Mouse (Mus musculus): ENCODE measurements around the gene Jmjd1c. TPM values are rescaled to one million over a fixed set of nuclear protein-coding genes. Genes with fewer than 3 reads are reported as not detected.
A peak's percentile ranks its signal among the peaks of the same experiment; 100 is the strongest.

Jmjd1c gene
- total RNA-seq, 2 experiments from 2014 or later: 77.1 to 87.7 TPM

- intact Hi-C loops (cut with DNase I): loop anchor here (2.0 kb wide), 1 partner anchor 46 kb away; no protein-coding TSS in a partner anchor
- peak; percentile 45 to 59 for DNase-seq (ENCODE audit: low spot score in 2 of 2)
These were observed 168.9 kb downstream of the Jmjd1c start for GRCm38 (mm10) chr10:67264852-67265251.

GRCm38 (mm10) chr10:67275916-67276315 is 180.0 kb downstream of the Jmjd1c start:
- no peak for DNase-seq (ENCODE audit: low spot score in 2 of 2)
- intact Hi-C loops (cut with DNase I): no loop called here

GRCm38 (mm10) chr10:67281852-67282251 is 185.9 kb downstream of the Jmjd1c start:
- DNase-seq (ENCODE audit: low spot score in 2 of 2): no peak
- intact Hi-C loops (cut with DNase I): no loop called here

GRCm38 (mm10) chr10:67282531-67282930 is 186.6 kb downstream of the Jmjd1c start:
- intact Hi-C loops (cut with DNase I): no loop called here

GRCm38 (mm10) chr10:67283516-67283915 is 187.6 kb downstream of the Jmjd1c start:
- intact Hi-C loops (cut with DNase I): no loop called here
- no peak for DNase-seq (ENCODE audit: low spot score in 2 of 2)

More at GRCm38 (mm10) chr10:67282531-67282930, 186.6 kb downstream of the Jmjd1c start:
- DNase-seq (ENCODE audit: low spot score in 2 of 2): no peak

GRCm38 (mm10) chr10:67284311-67284710 is 188.4 kb downstream of the Jmjd1c start:
- peak in 1 of 2 experiments; percentile 26 for DNase-seq (ENCODE audit: low spot score in 2 of 2)
- intact Hi-C loops (cut with DNase I): no loop called here

- intact Hi-C loops (cut with DNase I): no loop called here
- no peak for DNase-seq (ENCODE audit: low spot score in 2 of 2)
These were observed 188.8 kb downstream of the Jmjd1c start for GRCm38 (mm10) chr10:67284761-67285175.

- DNase-seq (ENCODE audit: low spot score in 2 of 2): peak; percentile 82 to 83
- intact Hi-C loops (cut with DNase I): no loop called here
These were observed 189.4 kb downstream of the Jmjd1c start, which contains the start of gene Nrbf2 for GRCm38 (mm10) chr10:67285176-67285814. Gene Nrbf2, minus strand, starts transcription at chr10:67285305.

GRCm38 (mm10) chr10:67287877-67288276 is 192.0 kb downstream of the Jmjd1c start:
- peak; percentile 57 to 78 for DNase-seq (ENCODE audit: low spot score in 2 of 2)
- intact Hi-C loops (cut with DNase I): no loop called here

GRCm38 (mm10) chr10:67290622-67291021 is 194.7 kb downstream of the Jmjd1c start:
- no peak for DNase-seq (ENCODE audit: low spot score in 2 of 2)
- intact Hi-C loops (cut with DNase I): no loop called here

- no peak for DNase-seq (ENCODE audit: low spot score in 2 of 2)
- intact Hi-C loops (cut with DNase I): no loop called here
These were observed 195.2 kb downstream of the Jmjd1c start for GRCm38 (mm10) chr10:67291087-67291486.

GRCm38 (mm10) chr10:67295331-67295730 is 199.4 kb downstream of the Jmjd1c start:
- DNase-seq (ENCODE audit: low spot score in 2 of 2): no peak
- intact Hi-C loops (cut with DNase I): no loop called here

GRCm38 (mm10) chr10:67295938-67296466 is 200.1 kb downstream of the Jmjd1c start:
- DNase-seq (ENCODE audit: low spot score in 2 of 2): no peak
- intact Hi-C loops (cut with DNase I): no loop called here

GRCm38 (mm10) chr10:67296482-67297152 is 200.7 kb downstream of the Jmjd1c start:
- intact Hi-C loops (cut with DNase I): no loop called here
- DNase-seq (ENCODE audit: low spot score in 2 of 2): no peak

- intact Hi-C loops (cut with DNase I): no loop called here
- DNase-seq (ENCODE audit: low spot score in 2 of 2): no peak
These were observed 201.4 kb downstream of the Jmjd1c start for GRCm38 (mm10) chr10:67297175-67297855.

- intact Hi-C loops (cut with DNase I): no loop called here
- no peak for DNase-seq (ENCODE audit: low spot score in 2 of 2)
These were observed 202.9 kb downstream of the Jmjd1c start for GRCm38 (mm10) chr10:67298856-67299255.

GRCm38 (mm10) chr10:67299285-67299684 is 203.4 kb downstream of the Jmjd1c start:
- intact Hi-C loops (cut with DNase I): no loop called here
- no peak for DNase-seq (ENCODE audit: low spot score in 2 of 2)

- intact Hi-C loops (cut with DNase I): no loop called here
- DNase-seq (ENCODE audit: low spot score in 2 of 2): no peak
These were observed 205.1 kb downstream of the Jmjd1c start for GRCm38 (mm10) chr10:67301046-67301445.

- intact Hi-C loops (cut with DNase I): no loop called here
- DNase-seq (ENCODE audit: low spot score in 2 of 2): no peak
These were observed 206.4 kb downstream of the Jmjd1c start for GRCm38 (mm10) chr10:67302340-67302739.

Measured in left cerebral cortex, postnatal 25 days (tissue).